Mouse (Mus musculus) forebrain, embryonic 12.5 days (tissue): ENCODE measurements around the gene Sult1e1. TPM values are rescaled to one million over a fixed set of nuclear protein-coding genes. Genes with fewer than 3 reads are reported as not detected.

Experiments used
- ATAC-seq: fragments of 200-750 bp; cut with Nextera tagmentation; 2 replicates; pipeline ENCODE4 v1.8.0; 2017; ENCODE audit warnings: moderate TSS enrichment; ENCODE audit not compliant: low FRiP score
- H3K27ac ChIP-seq: fragments of 300-500 bp; sonication (generic); 2 replicates; pipeline ENCODE4 v1.5.1; 2016; ENCODE audit warnings: mild to moderate bottlenecking
- H3K27me3 ChIP-seq: fragments of 300-500 bp; sonication (generic); 2 replicates; pipeline ENCODE4 v1.6.1; 2016; ENCODE audit warnings: mild to moderate bottlenecking
- H3K36me3 ChIP-seq: fragments of 300-500 bp; sonication (generic); replicated peaks from 2 replicates; pipeline ENCODE4 v1.6.1; 2016; ENCODE audit warnings: mild to moderate bottlenecking
- H3K4me1 ChIP-seq: fragments of 300-500 bp; sonication (generic); 2 replicates; pipeline ENCODE4 v1.6.1; 2016
- H3K4me2 ChIP-seq: fragments of 300-500 bp; sonication (generic); 2 replicates; pipeline ENCODE4 v1.6.1; 2016; ENCODE audit warnings: mild to moderate bottlenecking, moderate library complexity
- H3K4me3 ChIP-seq: fragments of 300-500 bp; sonication (generic); replicated peaks from 2 replicates; pipeline ENCODE4 v1.5.1; 2016; ENCODE audit warnings: mild to moderate bottlenecking
- H3K9ac ChIP-seq: fragments of 300-500 bp; sonication (generic); 2 replicates; pipeline ENCODE4 v1.6.1; 2016; ENCODE audit warnings: mild to moderate bottlenecking
- H3K9me3 ChIP-seq: fragments of 300-500 bp; sonication (generic); 2 replicates; pipeline ENCODE4 v1.6.1; 2016
- WGBS: fragments of 180-500 bp; shearing (Covaris S2); methylation state at CpG from one replicate; pipeline ENCODE4 v1.1.7; 2016; 5-methylcytosine and 5-hydroxymethylcytosine counted together
- microRNA-seq: library from miRNA; unstranded; fragments of <30 nt; microRNA quantifications from one replicate; pipeline ENCODE4, GENCODE M21; 2017
- polyA plus RNA-seq: library from polyadenylated mRNA; unstranded; fragments of >200 nt; fragmentation: Nextera tagmentation; extraction: Ambion mirVana; gene quantifications from 2 replicates; pipeline ENCODE4 v1.2.1, GENCODE M21; 2016

Sult1e1 gene
- polyA plus RNA-seq, 1 experiment from 2014 or later, result 3.0 TPM

- Histone ChIP-seq H3K4me3 (no peak overlapping the region), H3K4me2 (no peak overlapping the region), H3K9me3 (no peaks in the 10 kb centered on the region), H3K27me3 (no peaks in the 10 kb centered on the region), H3K36me3 (no peaks in the 10 kb centered on the region), H3K9ac (no peak overlapping the region), H3K4me1 (no peaks in the 10 kb centered on the region), H3K27ac (no peak overlapping the region)
- no peak for ATAC-seq
Measured at GRCm38 (mm10) chr5:87562966-87563365, 28.4 kb downstream of the Sult1e1 start.

- Histone ChIP-seq H3K9ac (no peak overlapping the region), H3K36me3 (no peaks in the 10 kb centered on the region), H3K9me3 (no peaks in the 10 kb centered on the region), H3K4me3 (no peak overlapping the region), H3K27me3 (no peaks in the 10 kb centered on the region), H3K4me2 (no peak overlapping the region), H3K27ac (no peak overlapping the region), H3K4me1 (no peaks in the 10 kb centered on the region)
- WGBS, result 74% methylated on average over 4 of the region's 4 CpGs
- no peak for ATAC-seq
Measured at GRCm38 (mm10) chr5:87562526-87562925, 28.9 kb downstream of the Sult1e1 start.

DNA sequence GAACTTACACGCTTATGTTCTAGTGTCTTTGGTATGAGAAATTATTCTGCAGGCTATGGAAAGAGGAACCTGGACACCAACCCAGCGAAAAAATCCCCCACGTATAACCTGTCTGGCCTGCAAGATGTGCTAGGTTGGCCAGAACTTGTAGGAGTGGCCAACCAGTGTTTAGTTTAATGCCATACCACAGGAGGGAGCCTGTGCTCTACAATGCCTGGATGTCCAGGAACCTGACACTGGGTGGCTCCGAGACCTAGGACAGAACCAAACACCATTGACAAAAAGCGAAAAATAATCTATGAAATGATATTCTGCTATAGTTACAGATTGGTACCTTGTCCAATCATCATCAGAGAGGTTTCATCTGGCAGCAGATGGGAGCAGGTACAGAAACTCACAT is 31.2 kb downstream of the Sult1e1 start:
- no peak overlapping the region for H3K4me3 ChIP-seq
- no peaks in the 10 kb centered on the region for H3K27me3 ChIP-seq
- WGBS, result 82% methylated on average over 5 of the region's 5 CpGs
- no peak overlapping the region for H3K4me2 ChIP-seq
- H3K27ac ChIP-seq, result no peak overlapping the region
- no peak overlapping the region for H3K9ac ChIP-seq
- no peak for ATAC-seq
- no peaks in the 10 kb centered on the region for H3K36me3 ChIP-seq
- H3K9me3 ChIP-seq, result no peaks in the 10 kb centered on the region
- no peaks in the 10 kb centered on the region for H3K4me1 ChIP-seq

DNA sequence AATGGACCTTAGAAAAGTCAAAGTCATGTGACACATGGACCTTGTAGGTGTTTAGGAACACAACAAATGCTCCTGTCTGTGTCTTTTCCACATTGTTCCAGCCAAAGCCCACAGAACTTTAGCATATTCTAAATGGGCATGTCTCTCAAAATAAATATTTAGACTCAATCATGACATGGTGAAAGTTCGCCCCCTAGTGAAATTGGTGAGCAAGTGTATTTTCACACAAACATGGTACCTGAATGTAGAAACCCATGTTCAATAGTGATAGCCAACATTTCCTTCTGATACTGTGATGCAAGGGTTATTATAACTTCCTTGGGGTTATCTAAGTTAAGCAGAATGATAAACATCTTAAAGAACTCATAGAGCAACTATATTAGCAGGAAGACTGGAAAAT is 40.5 kb downstream of the Sult1e1 start:
- Histone ChIP-seq H3K9ac (no peak overlapping the region), H3K27ac (no peak overlapping the region), H3K27me3 (no peaks in the 10 kb centered on the region), H3K4me2 (no peak overlapping the region), H3K4me1 (no peaks in the 10 kb centered on the region), H3K9me3 (no peaks in the 10 kb centered on the region), H3K36me3 (no peaks in the 10 kb centered on the region), H3K4me3 (no peak overlapping the region)
- ATAC-seq, result no peak
- 43% methylated on average over 1 of the region's 1 CpGs for WGBS

DNA sequence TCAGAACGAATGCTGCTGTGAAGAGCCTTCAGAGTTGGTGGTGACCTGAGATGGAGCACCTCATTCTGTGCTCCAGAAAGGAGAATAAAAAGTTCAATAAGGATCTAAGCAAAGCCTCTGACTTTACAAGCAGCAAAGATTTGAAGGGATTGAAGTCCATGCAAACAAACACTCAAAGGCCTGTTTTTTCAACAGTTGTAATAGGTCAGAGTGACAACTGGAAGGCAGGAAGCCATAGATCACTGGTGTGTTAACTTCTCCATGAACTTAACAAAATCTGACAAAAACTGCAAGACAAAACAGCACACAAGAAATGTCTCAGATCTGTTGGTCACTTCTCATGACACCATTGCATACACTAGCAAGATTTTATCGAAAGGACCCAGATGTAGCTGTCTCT is 53.3 kb downstream of the Sult1e1 start, which contains the start of gene Sult1b1:
TSS of gene Sult1b1 (minus strand) at position 85 of the 400 bp plus-strand sequence.
- Histone ChIP-seq H3K4me1 (no peaks in the 10 kb centered on the region), H3K9ac (no peak within 1 kb of the TSS), H3K27ac (no peak within 1 kb of the TSS), H3K4me3 (no peak within 1 kb of the TSS), H3K9me3 (no peaks in the 10 kb centered on the region), H3K4me2 (no peak within 1 kb of the TSS), H3K27me3 (no peaks in the 10 kb centered on the region), H3K36me3 (no peaks in the 10 kb centered on the region)
- no peak for ATAC-seq
- 91% methylated on average over 2 of the region's 2 CpGs for WGBS

DNA sequence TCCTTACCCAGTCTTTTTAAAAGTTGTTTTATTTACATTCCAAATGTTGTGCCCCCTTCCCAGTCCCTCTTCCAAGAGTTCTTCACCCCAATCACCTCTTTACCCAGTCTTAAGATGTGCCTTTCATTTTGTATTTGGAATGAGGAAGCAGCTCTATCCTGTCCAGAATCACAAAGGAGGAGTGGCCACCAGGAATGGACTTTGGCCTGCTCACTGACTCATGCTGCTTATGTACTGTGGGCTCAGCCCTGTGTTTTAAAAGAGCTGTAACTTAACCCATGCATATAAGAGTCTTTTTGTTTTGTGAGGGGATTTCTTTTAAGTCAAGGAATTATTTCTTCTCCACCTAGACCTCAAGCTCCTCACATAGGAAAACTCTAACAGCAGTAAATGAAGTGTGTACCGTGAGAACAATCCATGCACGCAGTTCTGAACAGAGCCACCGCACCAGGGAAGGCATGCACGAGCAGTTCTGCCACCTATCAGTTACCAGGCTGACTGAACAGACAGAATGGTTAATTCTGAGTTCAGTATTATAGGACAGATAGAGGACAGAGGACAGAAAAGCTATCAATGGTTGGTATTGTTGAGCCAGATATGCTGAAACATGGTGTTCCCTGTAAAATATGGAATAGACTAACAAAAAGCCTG is 55.3 kb downstream of the Sult1e1 start:
- Histone ChIP-seq H3K4me3 (no peak overlapping the region), H3K27me3 (no peaks in the 10 kb centered on the region), H3K9me3 (no peaks in the 10 kb centered on the region), H3K9ac (no peak overlapping the region), H3K36me3 (no peaks in the 10 kb centered on the region), H3K4me1 (no peaks in the 10 kb centered on the region), H3K4me2 (no peak overlapping the region), H3K27ac (no peak overlapping the region)
- WGBS, result 44% methylated on average over 4 of the region's 4 CpGs
- ATAC-seq, result no peak

DNA sequence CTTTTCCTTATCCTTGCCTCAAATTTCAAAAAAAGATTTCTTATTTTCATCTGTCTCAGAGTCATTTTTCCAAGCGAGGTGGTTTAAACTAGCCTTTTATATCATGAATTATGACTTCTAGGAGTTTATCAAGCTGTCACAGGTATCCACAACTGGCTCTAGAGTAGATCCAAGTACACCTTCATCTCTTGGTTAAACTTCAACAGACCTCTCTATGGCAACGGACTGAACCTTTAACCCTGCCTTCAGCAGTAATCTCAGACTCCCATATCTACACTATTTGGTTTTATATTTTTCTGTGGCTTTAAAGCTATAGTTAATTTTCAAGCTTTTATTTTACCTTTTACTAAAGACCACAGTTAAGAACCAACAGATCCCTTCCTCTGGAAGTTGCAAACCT is 59.1 kb downstream of the Sult1e1 start:
- WGBS, result 75% methylated on average over 2 of the region's 2 CpGs
- no peak overlapping the region for H3K4me2 ChIP-seq
- H3K9ac ChIP-seq, result no peak overlapping the region
- H3K36me3 ChIP-seq, result no peaks in the 10 kb centered on the region
- no peak overlapping the region for H3K27ac ChIP-seq
- no peaks in the 10 kb centered on the region for H3K4me1 ChIP-seq
- H3K4me3 ChIP-seq, result no peak overlapping the region
- no peak for ATAC-seq
- H3K9me3 ChIP-seq, result no peaks in the 10 kb centered on the region
- H3K27me3 ChIP-seq, result no peaks in the 10 kb centered on the region

Small RNA genes lying within 50 kb of the gene (microRNA-seq; reads per million reads assigned to microRNA genes)
- gene Mir3969, result not detected

Other genes starting within 250 kb of the Sult1e1 start
- gene Ugt2b38, start 167.4 kb downstream of the Sult1e1 start, polyA plus RNA-seq, result not detected in 2 replicates
- 0.40 TPM in 1 of 2 replicates, not detected in the other for gene Ugt2a2, start 109.3 kb downstream of the Sult1e1 start, polyA plus RNA-seq
- gene Gm43638, start 104.8 kb downstream of the Sult1e1 start, polyA plus RNA-seq, result not detected in 2 replicates
- gene Ugt2a1, start 100.7 kb downstream of the Sult1e1 start, polyA plus RNA-seq, result 3.2 and 12.1 TPM in 2 replicates
- 0.21 TPM in 1 of 2 replicates, not detected in the other for gene Sult1b1, start 53.4 kb downstream of the Sult1e1 start, polyA plus RNA-seq
- gene Sult1d1, start 22.6 kb downstream of the Sult1e1 start, polyA plus RNA-seq, result 0.24 and 0.26 TPM in 2 replicates
- gene Csn1s1, start 74.6 kb upstream of the Sult1e1 start, polyA plus RNA-seq, result not detected in 2 replicates
- gene Csn2, start 108.0 kb upstream of the Sult1e1 start, polyA plus RNA-seq, result not detected in 2 replicates
- not detected in 2 replicates for gene Csn1s2a, start 183.0 kb upstream of the Sult1e1 start, polyA plus RNA-seq
- not detected in 2 replicates for gene Csn1s2b, start 216.5 kb upstream of the Sult1e1 start, polyA plus RNA-seq
- gene Prr27, start 234.1 kb upstream of the Sult1e1 start, polyA plus RNA-seq, result not detected in 2 replicates